Mouse (Mus musculus) c-Kit-positive CD71-positive TER-119-positive erythroid progenitor cells, embryonic 14.5 days (primary cell): Measurements from ENCODE around the gene Zbtb16.

Experiments used
- DNase-seq: peaks from one replicate; pipeline ENCODE4 v3.0.0-alpha.2; 2013; ENCODE audit warnings: low spot score

Zbtb16 gene

GRCm38 (mm10) chr9:48826377-48826889 is 9.6 kb downstream of the Zbtb16 start:
- DNase-seq = no peak

DNA sequence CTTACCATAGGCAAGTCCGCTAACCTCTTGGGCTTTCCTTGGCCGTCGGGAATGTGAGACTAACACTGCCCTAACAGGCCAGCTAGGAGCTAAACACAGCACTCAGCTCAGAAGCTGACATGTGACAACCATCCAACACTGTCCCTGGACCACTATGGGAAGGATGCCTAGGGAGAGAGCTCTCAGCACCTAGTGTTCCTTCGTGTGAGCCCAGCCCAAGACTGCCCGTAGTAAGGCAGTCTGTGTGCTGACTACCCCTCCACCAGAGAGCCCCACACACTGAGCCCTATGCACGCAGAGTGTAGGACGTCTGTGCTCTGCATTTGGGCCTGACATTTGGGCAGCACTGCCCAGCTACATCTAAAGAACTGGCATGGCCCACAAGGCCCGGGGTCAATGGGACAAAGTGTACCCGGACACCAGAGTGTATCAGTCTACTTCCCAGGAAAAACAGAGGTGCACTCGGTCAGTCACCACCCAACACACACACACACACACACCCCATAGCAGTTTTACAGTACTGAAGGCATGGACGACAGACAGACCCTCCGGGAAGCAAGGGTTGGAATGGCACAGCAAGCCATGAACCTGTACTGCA is 11.4 kb downstream of the Zbtb16 start:
- no peak for DNase-seq

GRCm38 (mm10) chr9:48823851-48824250 is 12.2 kb downstream of the Zbtb16 start:
- no peak for DNase-seq

DNA sequence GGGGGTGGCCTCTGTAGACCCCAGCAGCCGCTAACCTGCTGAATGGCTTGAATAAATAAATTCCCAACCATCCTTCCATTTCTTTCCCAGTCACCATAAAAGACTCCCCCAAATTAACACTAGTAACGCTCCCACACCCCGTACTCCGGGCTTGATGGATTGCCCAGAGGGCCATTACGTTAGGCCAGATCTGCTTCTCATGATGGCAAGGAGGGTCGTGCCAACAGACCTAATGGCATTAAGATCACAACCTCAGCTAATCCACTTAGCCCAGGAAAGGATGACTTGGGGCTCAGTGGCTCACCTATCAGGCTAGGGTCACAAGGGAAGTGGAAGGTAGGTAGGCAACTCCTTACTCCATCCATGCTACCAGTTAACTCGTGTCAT is 12.7 kb downstream of the Zbtb16 start:
- no peak for DNase-seq

GRCm38 (mm10) chr9:48822586-48823318 is 13.3 kb downstream of the Zbtb16 start:
- DNase-seq = no peak

GRCm38 (mm10) chr9:48821916-48822585 is 14.0 kb downstream of the Zbtb16 start:
- no peak for DNase-seq

- DNase-seq = no peak
Measured at GRCm38 (mm10) chr9:48821431-48821830, 14.6 kb downstream of the Zbtb16 start.

DNA sequence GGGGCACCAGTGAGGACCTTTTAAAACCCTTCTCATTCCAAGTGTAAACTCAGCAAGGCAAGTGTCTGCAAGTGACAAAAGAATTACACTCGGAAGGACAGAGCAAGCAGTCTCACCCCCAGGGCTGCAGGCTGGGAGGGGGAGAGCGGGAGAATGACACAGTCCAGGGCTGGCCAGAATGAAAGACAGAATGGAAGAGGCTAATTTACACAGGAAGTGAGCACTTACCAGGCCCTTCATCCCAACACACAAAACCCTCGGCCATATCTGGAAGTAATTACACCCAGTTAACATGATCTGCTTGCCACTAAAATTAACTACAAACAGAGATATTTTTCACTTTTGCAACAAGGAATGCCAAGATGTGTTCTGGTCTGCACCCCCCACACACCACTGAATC is 15.2 kb downstream of the Zbtb16 start:
- DNase-seq = no peak

DNA sequence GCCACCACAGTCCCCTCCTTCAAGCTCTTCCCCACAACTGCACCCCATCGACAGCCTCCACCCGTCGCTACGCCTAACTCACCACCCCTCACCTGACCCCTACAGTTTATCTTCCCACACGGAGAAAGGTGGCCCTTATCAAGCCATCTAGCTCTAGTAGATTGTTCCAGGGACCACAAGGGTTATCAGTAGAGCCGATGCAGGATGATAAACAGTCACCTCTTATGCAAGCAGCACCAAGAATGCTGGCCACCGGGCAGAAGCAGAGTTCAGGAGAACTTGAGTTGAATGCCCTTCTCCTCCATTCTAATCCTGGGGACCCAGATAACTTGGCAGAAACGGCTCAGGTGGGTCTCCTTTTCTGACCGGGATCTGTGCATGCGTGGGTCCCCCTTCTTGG is 16.3 kb downstream of the Zbtb16 start:
- no peak for DNase-seq

DNA sequence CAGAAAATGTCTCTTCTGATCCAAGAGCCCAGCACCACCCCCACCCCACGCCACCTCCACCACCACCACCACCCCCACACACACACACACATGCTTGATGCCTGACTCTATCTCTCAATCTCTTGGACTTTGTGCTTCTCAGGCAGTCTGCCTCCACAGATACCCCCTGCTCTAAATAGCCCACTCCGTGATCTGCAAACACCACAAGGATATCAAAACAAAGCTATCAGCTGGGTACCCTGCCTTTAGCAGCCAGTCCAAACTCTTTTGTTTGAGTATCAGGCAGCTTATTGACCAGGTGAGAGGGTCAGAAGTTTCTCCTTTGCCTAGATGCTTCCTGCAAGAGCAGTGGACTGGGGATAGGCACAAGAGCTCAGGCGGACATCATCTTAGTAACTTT is 16.9 kb downstream of the Zbtb16 start:
- DNase-seq = no peak

GRCm38 (mm10) chr9:48817907-48818306 is 18.1 kb downstream of the Zbtb16 start:
- no peak for DNase-seq

DNA sequence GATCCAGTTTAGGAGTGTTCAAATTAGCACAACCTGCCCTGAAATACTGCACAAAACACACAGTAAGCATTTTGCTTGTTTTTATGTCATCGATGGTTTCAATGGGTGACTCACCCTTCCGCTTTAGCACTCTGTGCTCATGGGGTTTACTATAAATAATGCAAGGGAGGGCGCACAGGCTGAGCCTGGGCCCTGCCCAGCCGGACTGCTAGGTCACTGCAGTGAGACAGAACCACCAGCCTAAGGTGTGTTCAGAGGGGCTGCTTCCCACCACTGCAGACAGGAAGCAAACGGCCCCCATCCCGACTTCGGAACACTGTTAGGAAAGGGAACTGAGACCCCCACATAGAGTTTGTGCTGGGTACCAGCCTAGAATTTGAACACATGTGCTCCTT is 18.6 kb downstream of the Zbtb16 start:
- no peak for DNase-seq

GRCm38 (mm10) chr9:48816678-48817398 is 19.2 kb downstream of the Zbtb16 start:
- DNase-seq = no peak

DNA sequence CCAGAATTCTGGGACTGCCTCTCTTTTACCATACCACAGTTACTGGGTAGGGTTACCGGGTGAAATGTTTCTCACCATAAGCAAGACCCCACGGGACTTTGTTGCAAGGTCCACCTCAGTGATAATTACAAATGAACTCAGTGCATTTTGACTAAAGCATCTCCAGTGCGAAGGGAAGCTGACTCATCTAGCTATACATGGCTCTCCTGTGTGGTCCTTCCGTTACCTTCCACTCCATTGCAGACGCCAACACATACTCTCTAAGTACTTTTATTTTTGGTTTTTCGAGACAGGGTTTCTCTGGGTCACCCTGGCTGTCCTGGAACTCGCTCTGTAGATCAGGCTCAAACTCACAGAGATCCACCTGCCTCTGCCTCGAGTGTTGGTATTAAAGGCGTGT is 19.9 kb downstream of the Zbtb16 start:
- DNase-seq = no peak

DNA sequence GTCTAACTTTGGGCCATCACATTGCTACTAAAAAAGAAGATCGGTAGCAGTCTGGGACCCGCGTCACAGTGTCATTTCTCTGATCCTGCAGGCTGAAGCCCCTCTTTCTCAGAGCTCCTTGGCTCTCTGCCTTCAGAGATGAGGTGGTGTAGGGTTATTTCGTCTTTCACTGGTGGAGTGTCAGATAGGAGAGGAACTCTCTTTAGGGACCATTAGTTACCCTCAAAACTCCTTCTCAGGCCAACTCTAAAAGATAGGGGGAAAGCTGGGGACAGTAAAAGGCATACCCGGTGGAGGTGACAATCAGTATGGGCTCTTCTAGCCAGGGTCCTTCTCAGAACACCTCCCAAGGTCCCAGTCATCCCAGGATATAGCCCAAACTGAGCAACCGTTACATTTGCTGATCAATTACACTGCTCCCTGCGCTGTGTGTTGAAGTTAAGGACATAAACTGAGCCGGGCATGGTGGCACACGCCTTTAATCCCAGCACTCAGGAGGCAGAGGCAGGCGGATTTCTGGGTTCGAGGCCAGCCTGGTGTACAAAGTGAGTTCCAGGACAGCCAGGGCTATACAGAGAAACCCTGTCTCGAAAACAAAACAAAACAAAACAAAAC is 21.0 kb downstream of the Zbtb16 start:
- DNase-seq = no peak

DNA sequence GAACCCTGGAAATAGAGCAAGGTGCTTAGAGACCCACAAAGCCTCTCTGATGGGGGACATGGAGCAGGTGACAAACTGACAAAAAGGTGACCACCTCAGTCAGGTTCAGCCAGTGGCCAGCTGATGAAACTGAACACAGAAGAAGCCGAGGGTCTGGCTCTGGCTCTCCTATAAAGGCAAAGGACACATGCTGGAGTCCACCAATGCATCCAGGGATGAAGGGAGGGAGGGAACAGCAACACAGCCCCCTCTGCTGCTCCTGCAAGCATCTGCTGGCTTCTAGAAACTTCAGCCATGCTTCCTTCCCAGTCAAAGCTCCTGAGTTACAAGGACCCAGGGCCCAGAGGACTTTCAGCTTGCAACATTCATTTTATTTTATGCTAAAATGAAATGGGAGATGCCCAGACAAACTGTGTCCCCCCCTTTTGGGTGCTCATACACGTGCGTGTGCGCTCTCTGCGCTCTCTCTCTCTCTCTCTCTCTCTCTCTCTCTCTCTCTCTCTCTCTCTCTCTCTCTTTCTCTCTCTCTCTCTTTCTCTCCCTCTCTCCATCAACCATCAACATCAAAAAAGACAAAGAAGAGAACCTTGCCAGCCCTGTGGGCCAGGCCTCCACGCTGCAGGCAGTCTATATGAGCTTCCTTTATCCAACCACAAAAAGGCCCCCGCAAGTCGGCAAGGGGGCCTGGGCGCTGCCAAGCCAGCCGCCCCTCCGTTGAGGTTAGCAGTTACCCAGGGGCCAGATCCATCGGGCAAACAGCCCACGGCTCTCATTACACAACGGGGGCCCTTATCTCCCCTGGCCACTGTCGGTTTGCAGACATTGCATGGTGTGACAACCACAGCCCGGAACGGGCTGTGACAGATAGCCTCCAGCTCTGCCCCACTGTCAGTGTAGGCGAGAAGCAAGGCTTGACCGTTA is 21.8 kb downstream of the Zbtb16 start:
- DNase-seq = peak; percentile 54

DNA sequence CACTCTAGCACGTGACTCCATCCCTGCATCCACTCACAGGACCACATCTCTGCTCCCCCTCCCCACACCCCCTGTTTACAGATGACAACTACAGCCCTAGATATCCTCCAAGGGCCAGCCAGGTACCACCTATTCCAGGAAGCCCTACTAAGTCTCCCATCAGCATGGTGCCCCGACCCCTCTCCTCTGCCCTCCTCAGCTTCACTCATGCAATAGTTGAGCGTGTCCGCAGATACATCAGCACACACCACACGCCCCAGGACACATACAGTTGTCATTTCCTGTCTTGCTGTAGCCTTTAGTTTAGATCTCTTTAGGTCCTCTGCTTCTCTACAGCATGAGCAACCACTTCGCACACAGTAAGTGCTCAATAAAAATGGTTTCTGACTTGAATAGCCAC is 23.7 kb downstream of the Zbtb16 start:
- no peak for DNase-seq

DNA sequence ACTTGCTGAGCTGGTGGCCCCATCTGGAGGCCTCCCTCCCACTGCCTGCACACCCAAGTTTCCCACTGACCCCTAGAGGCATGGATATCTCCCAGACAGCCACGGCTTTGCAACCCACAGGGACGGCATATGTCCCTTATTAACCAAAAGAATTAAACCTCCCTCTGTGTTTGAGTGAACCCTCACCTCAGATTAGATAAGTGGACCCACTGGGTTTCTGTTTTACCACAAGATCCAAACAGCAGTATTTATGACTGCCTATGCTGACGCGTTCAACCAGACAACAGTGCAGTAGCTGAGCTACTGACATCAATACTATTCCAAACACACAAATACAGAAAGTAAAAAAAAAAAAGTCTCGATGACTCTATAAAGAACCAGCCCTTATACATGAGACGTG is 29.4 kb downstream of the Zbtb16 start:
- DNase-seq = no peak

DNA sequence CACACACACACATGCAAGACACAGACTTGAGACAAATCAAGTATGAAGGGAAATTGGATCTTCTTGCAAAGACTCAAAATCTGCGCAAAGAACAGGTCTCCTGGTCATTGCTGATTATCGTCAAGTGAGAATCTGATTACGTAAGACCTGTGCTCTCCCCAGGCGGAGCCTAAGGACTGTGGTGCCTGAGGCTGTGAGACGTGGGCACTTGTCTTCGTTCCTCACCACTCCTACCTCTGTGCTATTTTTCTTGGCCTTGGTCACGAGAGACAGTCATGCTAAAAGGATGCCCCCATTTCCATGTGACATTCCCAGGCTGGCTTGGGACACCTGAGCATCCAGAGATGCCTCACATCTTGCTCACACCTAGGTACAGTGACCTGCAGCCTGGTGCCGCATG is 30.2 kb downstream of the Zbtb16 start:
- no peak for DNase-seq

GRCm38 (mm10) chr9:48804509-48804908 is 31.5 kb downstream of the Zbtb16 start:
- DNase-seq = no peak
